In genomic region chr7:99351104-99351801, GRCm38 (mm10) we compare ENCODE assay signal across 8 mouse cellular contexts. TPM values are rescaled to one million over a fixed set of nuclear protein-coding genes. Genes with fewer than 3 reads are reported as not detected.
DNase-seq lines count a peak whose midpoint lies in the region; ATAC-seq and TF ChIP-seq lines count a peak whose summit lies in the region.

No protein-coding gene starts in this region.

- no peaks in the 10 kb centered on the region for H3K9me3 ChIP-seq in kidney, postnatal 0 days (replicated peaks; ENCODE audit: low read length)

- no peak for ATAC-seq in kidney, postnatal 0 days (replicated peaks; ENCODE audit: low FRiP score, low read depth)

- H3K4me3 ChIP-seq in kidney, postnatal 0 days (replicated peaks; ENCODE audit: low read depth, low read length): peak overlapping the region; percentile 82
- H3K4me3 ChIP-seq in thymus, adult 2 months (ENCODE audit: control insufficient read depth, insufficient read depth, low read length): no peak overlapping the region

- WGBS in kidney, postnatal 0 days: 4% methylated on average over 12 of the region's 12 CpGs
- 87% methylated on average over 12 of the region's 12 CpGs for WGBS in thymus, adult 2 months

- TF ChIP-seq POLR2A in thymus, adult 2 months (IDR thresholded peaks at IDR 0.05; ENCODE audit: control insufficient read depth, extremely low read depth, insufficient read depth, low read length, poor library complexity): no peak

- DNase-seq in kidney, adult 18-20 months: peak; percentile 26
- DNase-seq in kidney, adult 9 months: no peak
- peak; percentile 47 for DNase-seq in embryo, embryonic 10 days (ENCODE audit: low spot score)
- peak; percentile 33 for DNase-seq in heart, adult 8-10 months (ENCODE audit: low spot score)
- DNase-seq in kidney, postnatal 0 days (ENCODE audit: low spot score): peak; percentile 83
- DNase-seq in lung, postnatal 4 days: peak; percentile 41 to 62
- no peak for DNase-seq in thymus, adult 2 months
- no peak for DNase-seq in spleen, postnatal 4 days (ENCODE audit: low spot score in 2 of 2)

- no peak for TF ChIP-seq CTCF in kidney, postnatal 0 days (IDR thresholded peaks at IDR 0.05; ENCODE audit: low read depth)
- no peak for TF ChIP-seq CTCF in thymus, adult 2 months (IDR thresholded peaks at IDR 0.05; ENCODE audit: borderline replicate concordance, control insufficient read depth, extremely low read depth, insufficient read depth, low read length, poor library complexity)

- peaks cover 43% of the 10 kb centered on the region for H3K4me1 ChIP-seq in kidney, postnatal 0 days (replicated peaks; ENCODE audit: insufficient read depth, low read length)
- H3K4me1 ChIP-seq in thymus, adult 2 months (replicated peaks; ENCODE audit: control insufficient read depth, insufficient read depth, low read length): no peaks in the 10 kb centered on the region

- H3K27me3 ChIP-seq in kidney, postnatal 0 days (ENCODE audit: insufficient read depth, low read length): no peaks in the 10 kb centered on the region
- no peaks in the 10 kb centered on the region; the same call in 1 of the 2 replicates for H3K27me3 ChIP-seq in thymus, adult 2 months (ENCODE audit: control insufficient read depth, insufficient read depth, low read length)

- H3K27ac ChIP-seq in kidney, postnatal 0 days: peak overlapping the region; percentile 96
- no peak overlapping the region for H3K27ac ChIP-seq in thymus, adult 2 months (ENCODE audit: control insufficient read depth, insufficient read depth, low read length)

- peaks cover 29% of the 10 kb centered on the region for H3K36me3 ChIP-seq in kidney, postnatal 0 days (ENCODE audit: insufficient read depth, low read length)
- no peaks in the 10 kb centered on the region for H3K36me3 ChIP-seq in thymus, adult 2 months (ENCODE audit: control insufficient read depth, insufficient read depth, low read length)

- H3K9ac ChIP-seq in kidney, postnatal 0 days (ENCODE audit: low read depth, low read length): peak overlapping the region; percentile 90

- peak overlapping the region; percentile 95 for H3K4me2 ChIP-seq in kidney, postnatal 0 days (ENCODE audit: low read length)

RNA-seq across cellular contexts. Expression of gene Serpinh1, which starts 1.8 kb away (rescaled TPM):
- total RNA-seq in heart, adult 8-10 months (2022): 100 to 1,000 TPM; 129 to 268 (median 205) TPM
- polyA plus RNA-seq in kidney, postnatal 0 days (2015; fragmentation: Nextera tagmentation; extraction: Ambion mirVana): 819 and 983 TPM in 2 replicates
- polyA plus RNA-seq in thymus, adult 2 months (2012; rRNA removed): 53.3 and 66.1 TPM in 2 replicates

RNA-seq across cellular contexts. Expression of gene Gdpd5, which starts 30.0 kb away (rescaled TPM):
- total RNA-seq in heart, adult 8-10 months (2022): 10 to 100 TPM; 19.7 to 30.7 (median 24.3) TPM
- polyA plus RNA-seq in kidney, postnatal 0 days (2015; fragmentation: Nextera tagmentation; extraction: Ambion mirVana): 11.8 and 13.5 TPM in 2 replicates
- 13.9 and 18.5 TPM in 2 replicates for polyA plus RNA-seq in thymus, adult 2 months (2012; rRNA removed)

Comparison
In these comparisons a context has a peak if more than half of its experiments do, and no peak if none do; other contexts are left out.
1. DNase-seq: peak in kidney, adult 18-20 months (single experiment), embryo, embryonic 10 days (single experiment), heart, adult 8-10 months (single experiment), kidney, postnatal 0 days (single experiment) and lung, postnatal 4 days (2 of 2); none in kidney, adult 9 months (single experiment), thymus, adult 2 months (single experiment) and spleen, postnatal 4 days (0 of 2).
2. RNA of gene Serpinh1, which starts 1.8 kb away (polyA plus RNA-seq): 819 to 983 TPM in kidney, postnatal 0 days; 53.3 to 66.1 TPM in thymus, adult 2 months; every median in the first group is over 10 times any median in the second.